Mouse (Mus musculus): ENCODE data around the gene Fzd7. TPM values are rescaled to one million over a fixed set of nuclear protein-coding genes. Genes with fewer than 3 reads are reported as not detected.

Gene Fzd7
- polyA plus RNA-seq, 1 experiment from 2014 or later, result 3.9 TPM

DNA sequence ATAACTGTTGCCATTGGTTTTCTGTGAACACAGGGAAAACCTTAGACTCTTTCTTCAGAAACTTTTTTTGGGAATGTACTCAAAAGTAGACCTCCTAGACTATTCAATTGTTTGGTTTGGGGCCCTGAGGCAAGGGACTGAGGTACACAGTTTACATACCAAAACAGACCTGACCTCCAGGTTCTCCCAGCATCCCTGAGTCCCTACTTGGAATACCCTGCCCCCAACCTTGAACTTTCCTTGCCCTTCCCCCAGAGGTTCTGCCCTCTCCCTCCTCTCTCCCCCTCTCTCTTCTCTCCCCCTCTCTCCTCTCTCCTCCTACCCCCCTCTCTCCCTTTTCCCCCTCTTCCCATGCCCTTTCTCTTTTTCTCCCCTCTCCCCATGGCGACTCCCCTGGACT, 40.2 kb downstream of the Fzd7 start:
- Histone ChIP-seq H3K9me3 (ENCODE audit: control insufficient read depth, low read length) (no peaks in the 10 kb centered on the region), H3K4me2 (replicated peaks; ENCODE audit: low read depth) (no peak overlapping the region), H3K36me3 (ENCODE audit: control insufficient read depth, insufficient read depth, low read length) (no peaks in the 10 kb centered on the region), H3K27ac (replicated peaks) (no peak overlapping the region), H3K9ac (ENCODE audit: low read length) (no peak overlapping the region), H3K4me1 (replicated peaks; ENCODE audit: control insufficient read depth, insufficient read depth) (no peaks in the 10 kb centered on the region; the same call in 1 of the 2 replicates), H3K27me3 (ENCODE audit: control insufficient read depth, insufficient read depth, low read length) (no peaks in the 10 kb centered on the region), H3K4me3 (ENCODE audit: low read depth, low read length) (no peak overlapping the region)
- TF ChIP-seq CTCF (IDR thresholded peaks at IDR 0.05; ENCODE audit: low read depth), result no peak
- 55% methylated on average over 1 of the region's 1 CpGs for WGBS
- no peak for ATAC-seq (ENCODE audit: low FRiP score, low TSS enrichment)
- no peak for DNase-seq (ENCODE audit: low spot score)

DNA sequence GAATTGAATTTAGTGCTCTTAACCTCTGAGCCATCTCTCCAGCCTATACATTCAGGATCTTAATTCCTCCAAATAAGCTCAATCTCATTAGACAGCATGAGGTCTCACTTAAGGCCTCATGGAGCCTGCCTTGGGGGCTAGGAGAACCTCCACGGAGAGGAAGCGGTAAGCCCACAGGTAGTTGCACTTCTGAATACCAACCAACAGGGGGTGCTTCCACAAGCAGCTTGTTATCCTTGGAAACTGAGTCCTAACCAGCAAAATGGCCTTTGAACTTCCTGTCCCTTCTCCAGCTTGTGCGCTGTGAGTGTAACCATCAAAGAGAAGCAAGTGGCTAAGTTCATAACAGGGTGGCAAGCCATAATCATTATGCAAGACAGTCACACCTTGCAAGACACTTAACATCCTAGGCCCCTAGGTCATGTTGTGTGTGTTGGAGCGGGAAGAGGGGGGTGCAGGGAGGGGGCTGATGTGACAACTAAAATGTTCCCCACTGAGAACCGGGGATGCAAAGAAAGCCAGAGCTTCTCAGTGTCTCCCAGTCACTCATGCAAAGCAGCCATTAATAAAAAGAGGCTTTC, 41.2 kb downstream of the Fzd7 start:
- Histone ChIP-seq H3K27me3 (ENCODE audit: control insufficient read depth, insufficient read depth, low read length) (no peaks in the 10 kb centered on the region), H3K27ac (replicated peaks) (no peak overlapping the region), H3K9me3 (ENCODE audit: control insufficient read depth, low read length) (no peaks in the 10 kb centered on the region), H3K36me3 (ENCODE audit: control insufficient read depth, insufficient read depth, low read length) (no peaks in the 10 kb centered on the region), H3K4me3 (ENCODE audit: low read depth, low read length) (no peak overlapping the region), H3K4me2 (replicated peaks; ENCODE audit: low read depth) (no peak overlapping the region), H3K9ac (ENCODE audit: low read length) (no peak overlapping the region), H3K4me1 (replicated peaks; ENCODE audit: control insufficient read depth, insufficient read depth) (no peaks in the 10 kb centered on the region; the same call in 1 of the 2 replicates)
- TF ChIP-seq CTCF (IDR thresholded peaks at IDR 0.05; ENCODE audit: low read depth) (peak; percentile 48), EP300 (optimal IDR thresholded peaks at IDR 0.05) (no peak)
- WGBS, result 86% methylated on average over 5 of the region's 5 CpGs
- no peak for DNase-seq (ENCODE audit: low spot score)
- ATAC-seq (ENCODE audit: low FRiP score, low TSS enrichment), result no peak

- ATAC-seq (ENCODE audit: low FRiP score, low TSS enrichment) (no peak), DNase-seq (ENCODE audit: low spot score) (no peak)
- H3K4me2 ChIP-seq (replicated peaks; ENCODE audit: low read depth), result no peak overlapping the region
- no peaks in the 10 kb centered on the region for H3K36me3 ChIP-seq (ENCODE audit: control insufficient read depth, insufficient read depth, low read length)
- H3K4me1 ChIP-seq (replicated peaks; ENCODE audit: control insufficient read depth, insufficient read depth), result no peaks in the 10 kb centered on the region; the same call in 1 of the 2 replicates
- TF ChIP-seq CTCF (IDR thresholded peaks at IDR 0.05; ENCODE audit: low read depth), result no peak
- no peak for TF ChIP-seq EP300 (optimal IDR thresholded peaks at IDR 0.05)
- H3K4me3 ChIP-seq (ENCODE audit: low read depth, low read length), result no peak overlapping the region
- H3K9me3 ChIP-seq (ENCODE audit: control insufficient read depth, low read length), result no peaks in the 10 kb centered on the region
- H3K27ac ChIP-seq (replicated peaks), result 0 out of 2 replicates have a peak overlapping the region, but pooled peaks have one; percentile 13
- H3K27me3 ChIP-seq (ENCODE audit: control insufficient read depth, insufficient read depth, low read length), result no peaks in the 10 kb centered on the region
- WGBS, result 66% methylated on average over 2 of the region's 2 CpGs
- no peak overlapping the region for H3K9ac ChIP-seq (ENCODE audit: low read length)
These were observed 41.8 kb downstream of the Fzd7 start for GRCm38 (mm10) chr1:59524071-59524470.

DNA sequence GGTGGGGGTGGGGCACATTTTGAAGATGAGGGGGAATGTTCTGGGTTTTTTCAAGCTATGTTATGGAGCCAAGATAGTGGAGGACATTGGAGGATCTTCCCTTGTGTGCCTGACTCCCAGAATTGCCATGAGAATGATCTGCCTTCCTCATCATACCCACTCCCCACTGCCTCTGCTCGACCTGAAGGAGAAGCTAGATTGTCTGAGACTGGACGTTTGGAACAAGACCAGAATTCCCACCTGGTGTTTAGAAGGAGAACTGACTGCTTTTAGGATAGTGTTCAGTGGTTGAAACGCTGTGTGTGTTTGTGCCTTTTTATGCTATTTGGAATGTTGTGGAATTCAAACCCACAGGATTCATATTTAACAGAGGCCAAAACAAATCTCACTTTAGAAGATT, 42.5 kb downstream of the Fzd7 start:
- 0 out of 2 replicates have a peak overlapping the region, but pooled peaks have one; percentile 13 for H3K27ac ChIP-seq (replicated peaks)
- DNase-seq (ENCODE audit: low spot score), result no peak
- no peaks in the 10 kb centered on the region for H3K9me3 ChIP-seq (ENCODE audit: control insufficient read depth, low read length)
- no peak overlapping the region for H3K4me2 ChIP-seq (replicated peaks; ENCODE audit: low read depth)
- 39% methylated on average over 3 of the region's 3 CpGs for WGBS
- TF ChIP-seq CTCF (IDR thresholded peaks at IDR 0.05; ENCODE audit: low read depth), result peak; percentile 27
- TF ChIP-seq EP300 (optimal IDR thresholded peaks at IDR 0.05), result no peak
- no peak overlapping the region for H3K9ac ChIP-seq (ENCODE audit: low read length)
- H3K4me3 ChIP-seq (ENCODE audit: low read depth, low read length), result no peak overlapping the region
- ATAC-seq (ENCODE audit: low FRiP score, low TSS enrichment), result no peak
- H3K27me3 ChIP-seq (ENCODE audit: control insufficient read depth, insufficient read depth, low read length), result no peaks in the 10 kb centered on the region
- no peaks in the 10 kb centered on the region for H3K36me3 ChIP-seq (ENCODE audit: control insufficient read depth, insufficient read depth, low read length)
- H3K4me1 ChIP-seq (replicated peaks; ENCODE audit: control insufficient read depth, insufficient read depth), result no peaks in the 10 kb centered on the region; the same call in 1 of the 2 replicates

DNA sequence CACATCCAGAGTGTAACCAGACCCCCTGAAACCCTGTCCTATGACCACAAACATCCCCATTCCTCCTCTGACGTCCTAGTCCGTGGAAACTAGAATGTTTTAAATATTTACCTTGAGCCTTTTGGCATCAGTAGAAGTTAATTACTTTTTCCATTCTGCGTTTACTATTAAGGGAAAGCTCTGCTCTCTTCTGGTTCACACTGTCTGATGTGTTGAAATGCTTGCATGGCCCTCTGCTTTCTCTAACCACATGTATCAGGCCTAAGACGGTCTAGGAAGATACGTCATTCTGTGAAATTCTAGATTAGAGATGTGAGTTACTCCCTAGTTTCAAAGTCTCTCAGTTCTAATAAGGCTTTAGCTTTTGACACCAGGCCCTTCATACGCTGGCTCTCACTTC, 45.0 kb downstream of the Fzd7 start:
- DNase-seq (ENCODE audit: low spot score), result no peak
- peak overlapping the region; percentile 6; the same call in 1 of the 2 replicates for H3K27ac ChIP-seq (replicated peaks)
- H3K9me3 ChIP-seq (ENCODE audit: control insufficient read depth, low read length), result no peaks in the 10 kb centered on the region
- TF ChIP-seq CTCF (IDR thresholded peaks at IDR 0.05; ENCODE audit: low read depth) (no peak), EP300 (optimal IDR thresholded peaks at IDR 0.05) (no peak)
- 53% methylated on average over 6 of the region's 6 CpGs for WGBS
- H3K27me3 ChIP-seq (ENCODE audit: control insufficient read depth, insufficient read depth, low read length), result no peaks in the 10 kb centered on the region
- H3K9ac ChIP-seq (ENCODE audit: low read length), result no peak overlapping the region
- no peaks in the 10 kb centered on the region for H3K36me3 ChIP-seq (ENCODE audit: control insufficient read depth, insufficient read depth, low read length)
- H3K4me3 ChIP-seq (ENCODE audit: low read depth, low read length), result no peak overlapping the region
- H3K4me2 ChIP-seq (replicated peaks; ENCODE audit: low read depth), result no peak overlapping the region
- no peaks in the 10 kb centered on the region for H3K4me1 ChIP-seq (replicated peaks; ENCODE audit: control insufficient read depth, insufficient read depth)
- ATAC-seq (ENCODE audit: low FRiP score, low TSS enrichment), result 0 out of 2 replicates have a peak, but pooled peaks have one; percentile 57

GRCm38 (mm10) chr1:59534976-59535810, 53.0 kb downstream of the Fzd7 start:
- Histone ChIP-seq H3K27ac (replicated peaks) (no peak overlapping the region), H3K4me2 (replicated peaks; ENCODE audit: low read depth) (no peak overlapping the region), H3K9ac (ENCODE audit: low read length) (no peak overlapping the region), H3K27me3 (ENCODE audit: control insufficient read depth, insufficient read depth, low read length) (no peaks in the 10 kb centered on the region), H3K36me3 (ENCODE audit: control insufficient read depth, insufficient read depth, low read length) (no peaks in the 10 kb centered on the region), H3K4me3 (ENCODE audit: low read depth, low read length) (no peak overlapping the region), H3K9me3 (ENCODE audit: control insufficient read depth, low read length) (no peaks in the 10 kb centered on the region), H3K4me1 (replicated peaks; ENCODE audit: control insufficient read depth, insufficient read depth) (no peaks in the 10 kb centered on the region)
- TF ChIP-seq CTCF (IDR thresholded peaks at IDR 0.05; ENCODE audit: low read depth) (no peak), EP300 (optimal IDR thresholded peaks at IDR 0.05) (no peak)
- DNase-seq (ENCODE audit: low spot score), result no peak
- 46% methylated on average over 5 of the region's 5 CpGs for WGBS
- ATAC-seq (ENCODE audit: low FRiP score, low TSS enrichment), result no peak

Other genes starting within 250 kb of the Fzd7 start
- 3.4 and 3.6 TPM in 2 replicates for gene Als2, start 245.2 kb upstream of the Fzd7 start, polyA plus RNA-seq (2015; fragmentation: Nextera tagmentation; extraction: Ambion mirVana)
- gene Cdk15, start 225.5 kb upstream of the Fzd7 start, polyA plus RNA-seq (2015; fragmentation: Nextera tagmentation; extraction: Ambion mirVana), result 0.31 and 0.49 TPM in 2 replicates
- 0.51 and 1.2 TPM in 2 replicates for gene Gm973, start 33.8 kb downstream of the Fzd7 start, polyA plus RNA-seq (2015; fragmentation: Nextera tagmentation; extraction: Ambion mirVana)
- gene Sumo1, start 188.4 kb downstream of the Fzd7 start, polyA plus RNA-seq (2015; fragmentation: Nextera tagmentation; extraction: Ambion mirVana), result 224 TPM in 2 replicates
- gene Nop58, start 202.5 kb downstream of the Fzd7 start, polyA plus RNA-seq (2015; fragmentation: Nextera tagmentation; extraction: Ambion mirVana), result 111 and 116 TPM in 2 replicates